Mouse (Mus musculus) urinary bladder, postnatal 10 days (tissue): ENCODE data around the gene Dpysl4.

Source experiments
- DNase-seq: peaks from one replicate; pipeline ENCODE4 v3.0.0; 2022; ENCODE audit warnings: low spot score

Gene Dpysl4

GRCm38 (mm10) chr7:139100531-139101095 lies 14.8 kb downstream of the Dpysl4 start:
- no peak for DNase-seq

GRCm38 (mm10) chr7:139101286-139101804 lies 15.5 kb downstream of the Dpysl4 start:
- no peak for DNase-seq

- no peak for DNase-seq
These were observed 16.0 kb downstream of the Dpysl4 start for GRCm38 (mm10) chr7:139101826-139102225.

DNA sequence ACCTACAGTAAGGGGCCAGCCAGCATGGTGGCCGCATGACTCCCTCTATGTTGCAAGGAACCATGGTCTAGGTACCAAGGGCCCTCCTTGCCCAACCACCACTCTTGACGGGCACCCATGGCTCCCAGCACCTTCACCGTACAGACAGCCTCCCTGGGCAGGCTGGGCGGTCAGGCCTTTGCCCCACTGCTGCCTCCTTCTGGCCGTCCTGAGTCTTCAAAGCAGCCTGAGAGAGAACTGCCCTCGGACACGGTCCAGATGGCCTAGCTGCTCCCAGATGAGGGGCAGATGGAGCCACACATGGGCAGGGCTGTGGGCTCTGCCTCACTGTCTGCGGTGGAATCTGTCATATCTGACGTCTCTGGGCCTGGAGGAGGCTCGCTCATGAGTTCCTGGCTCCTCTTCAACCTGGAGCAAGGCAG lies 18.2 kb downstream of the Dpysl4 start:
- no peak for DNase-seq

GRCm38 (mm10) chr7:139105076-139105475 lies 19.3 kb downstream of the Dpysl4 start:
- no peak for DNase-seq

DNA sequence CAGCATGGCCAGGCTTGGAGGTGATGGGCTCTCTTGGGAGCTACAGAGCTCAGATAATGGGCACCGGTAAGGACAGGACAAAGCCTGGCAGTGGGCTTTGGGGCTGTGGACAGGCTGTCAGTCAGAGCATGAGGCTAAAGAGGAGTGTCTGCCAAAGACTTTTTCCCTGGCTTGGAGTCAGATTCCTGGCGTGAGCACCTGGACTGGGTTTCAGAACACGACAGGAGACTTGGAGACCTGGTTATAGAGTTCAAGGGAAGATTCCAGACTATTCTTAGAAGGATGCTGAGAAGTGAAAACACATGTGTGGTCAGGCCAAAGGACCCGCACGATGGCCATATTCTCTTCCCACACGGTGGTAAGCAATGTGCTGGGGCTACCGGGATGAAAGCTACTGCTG lies 19.9 kb downstream of the Dpysl4 start:
- DNase-seq, result no peak

DNA sequence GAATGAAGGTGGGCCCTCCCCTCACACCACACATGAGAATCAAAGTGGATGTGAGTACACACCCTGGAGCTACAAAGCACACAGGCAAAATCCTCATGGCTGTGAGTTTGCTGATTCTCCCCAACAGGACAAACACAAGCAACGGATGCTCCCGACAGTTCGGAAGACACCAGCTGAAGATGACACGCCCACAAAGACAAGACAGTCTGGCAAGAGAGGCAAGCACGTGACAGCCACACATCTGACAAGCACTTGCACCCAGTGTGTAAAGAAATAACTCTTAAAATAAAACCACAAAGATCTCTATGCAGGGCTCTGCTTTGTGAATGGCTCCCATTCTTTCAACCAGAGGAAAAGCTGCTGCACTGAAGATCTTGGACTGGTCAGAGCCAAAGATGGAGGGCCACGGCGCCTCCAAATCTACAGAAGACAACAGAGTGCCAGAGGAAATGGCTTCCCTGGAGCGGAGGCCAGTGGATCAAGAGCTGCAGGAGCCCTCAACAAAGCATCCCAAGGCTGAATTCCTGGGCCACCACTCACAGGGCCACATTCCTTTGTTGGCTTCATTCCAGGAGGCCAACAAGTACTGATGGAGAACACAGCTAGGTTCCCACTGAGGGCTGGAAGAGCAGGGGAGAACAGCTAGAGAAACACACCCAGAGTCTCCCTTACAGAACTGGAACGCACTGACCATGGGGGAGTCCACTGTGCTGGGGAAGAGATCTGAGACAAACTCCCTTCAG lies 22.3 kb downstream of the Dpysl4 start:
- DNase-seq, result no peak

GRCm38 (mm10) chr7:139119152-139119774 lies 33.5 kb downstream of the Dpysl4 start:
- peak; percentile 54 for DNase-seq

DNA sequence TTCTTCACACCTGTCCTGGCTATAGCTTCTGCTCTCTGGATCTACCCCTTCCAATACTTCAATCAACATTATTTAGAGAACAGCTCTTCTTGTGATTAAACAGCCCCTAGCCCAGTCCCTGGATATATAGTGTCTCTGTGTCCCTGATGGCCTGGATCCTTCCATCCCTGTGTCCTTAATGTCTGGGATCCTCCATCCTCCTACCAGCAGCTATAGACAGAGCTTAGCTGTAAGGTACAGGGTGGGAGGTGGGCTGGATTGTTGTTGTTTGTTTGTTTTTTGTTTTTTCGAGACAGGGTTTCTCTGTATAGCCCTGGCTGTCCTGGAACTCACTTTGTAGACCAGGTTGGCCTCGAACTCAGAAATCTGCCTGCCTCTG lies 34.0 kb downstream of the Dpysl4 start:
- DNase-seq, result no peak

GRCm38 (mm10) chr7:139125881-139126280 lies 40.1 kb downstream of the Dpysl4 start:
- no peak for DNase-seq

- DNase-seq, result no peak
These were observed 40.7 kb downstream of the Dpysl4 start for GRCm38 (mm10) chr7:139126549-139126948.

- no peak for DNase-seq
These were observed 43.2 kb downstream of the Dpysl4 start for GRCm38 (mm10) chr7:139128994-139129393.

DNA sequence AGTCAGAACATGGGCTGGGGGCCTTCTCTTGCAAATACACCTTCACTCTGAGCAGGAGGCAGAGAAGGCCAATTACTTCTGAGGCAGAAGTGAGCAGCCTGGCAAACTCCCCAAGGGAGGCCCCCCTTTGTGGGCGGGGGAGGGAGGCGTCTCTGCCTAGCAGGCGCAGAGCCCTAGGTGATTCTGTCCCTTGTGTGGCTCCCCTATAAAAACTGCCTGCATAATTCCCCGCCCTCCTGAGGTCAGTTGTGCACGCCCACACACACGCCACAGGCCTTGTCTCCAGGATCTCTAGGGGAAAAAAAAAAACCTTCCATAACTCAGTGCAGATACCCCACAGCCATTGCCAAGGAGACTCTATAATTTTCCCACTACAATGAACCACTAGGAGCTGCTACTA lies 44.6 kb downstream of the Dpysl4 start:
- DNase-seq, result no peak

- DNase-seq, result no peak
These were observed 45.7 kb downstream of the Dpysl4 start for GRCm38 (mm10) chr7:139131538-139131937.

GRCm38 (mm10) chr7:139133446-139133845 lies 47.6 kb downstream of the Dpysl4 start:
- no peak for DNase-seq

DNA sequence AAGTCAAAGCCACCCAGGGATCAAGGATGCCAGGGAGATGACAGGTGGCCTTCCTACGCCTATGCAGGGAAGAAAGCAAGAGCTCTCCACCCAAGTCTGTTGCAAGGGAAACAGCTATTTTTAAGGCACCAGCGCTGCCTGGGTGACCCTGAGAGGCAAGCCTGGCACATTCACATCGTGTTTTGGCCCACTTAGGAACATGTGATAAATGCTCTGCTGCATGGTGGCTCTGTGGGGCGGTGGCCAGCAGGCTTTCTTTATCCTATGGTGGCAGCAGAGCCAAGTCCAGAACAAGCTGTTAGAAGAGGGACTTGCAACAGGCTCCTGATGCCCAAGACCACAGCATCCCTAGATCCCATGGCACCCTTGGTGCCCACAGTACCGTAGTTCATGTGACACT lies 49.4 kb downstream of the Dpysl4 start:
- no peak for DNase-seq

DNA sequence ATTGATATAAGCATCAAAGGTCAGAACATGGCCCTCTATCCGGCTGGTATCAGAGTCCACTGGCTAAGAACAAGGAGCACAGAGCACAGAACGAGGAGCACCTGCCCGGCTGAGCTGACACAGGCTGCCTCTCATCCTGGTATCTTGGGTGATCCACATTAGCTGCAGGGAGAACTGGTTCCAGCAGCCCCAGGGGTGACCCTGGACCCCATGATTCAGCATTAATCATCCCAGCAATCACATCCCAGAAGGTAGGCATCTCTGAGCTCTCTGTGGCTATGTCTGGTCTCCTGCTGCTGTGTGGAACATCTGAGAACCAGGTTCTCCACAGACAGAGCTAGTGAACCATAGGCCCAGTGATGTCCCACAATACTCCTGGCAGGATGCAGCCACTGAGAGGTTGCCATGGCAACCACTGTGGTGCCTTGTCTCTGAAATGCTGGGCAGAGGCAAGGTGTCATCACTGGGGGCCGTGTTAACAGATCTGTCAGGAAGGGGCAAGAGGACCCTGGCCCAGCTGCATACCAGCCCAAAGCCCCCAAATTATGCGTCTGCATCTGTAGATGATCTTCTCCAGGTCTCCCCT lies 51.2 kb downstream of the Dpysl4 start:
- DNase-seq, result no peak

DNA sequence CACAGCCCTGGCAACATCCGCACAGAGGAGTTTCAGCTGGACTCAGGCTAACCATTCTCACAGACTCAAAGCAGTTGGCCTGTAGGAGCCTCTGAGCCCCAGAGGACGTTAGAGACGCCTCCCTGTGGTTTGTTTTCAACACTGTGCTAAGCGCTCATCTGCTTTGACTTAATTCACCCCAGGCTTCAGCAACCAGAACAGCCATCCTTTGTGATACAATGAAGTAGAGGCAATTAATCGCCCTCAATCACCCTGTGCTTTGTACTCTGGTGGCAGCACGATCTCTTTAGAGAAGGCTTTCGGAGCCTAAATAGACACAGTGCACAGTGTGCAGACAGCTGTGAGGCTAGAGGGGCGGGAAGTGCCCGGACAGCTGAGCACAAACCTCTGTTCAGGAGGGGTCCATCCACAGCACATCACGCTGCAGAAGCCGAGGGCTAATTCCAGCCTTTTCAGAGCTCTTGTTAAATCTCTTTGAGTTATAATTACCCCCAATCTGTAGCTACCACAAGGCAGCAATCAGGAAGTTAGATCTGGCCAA lies 54.2 kb downstream of the Dpysl4 start:
- DNase-seq, result no peak

DNA sequence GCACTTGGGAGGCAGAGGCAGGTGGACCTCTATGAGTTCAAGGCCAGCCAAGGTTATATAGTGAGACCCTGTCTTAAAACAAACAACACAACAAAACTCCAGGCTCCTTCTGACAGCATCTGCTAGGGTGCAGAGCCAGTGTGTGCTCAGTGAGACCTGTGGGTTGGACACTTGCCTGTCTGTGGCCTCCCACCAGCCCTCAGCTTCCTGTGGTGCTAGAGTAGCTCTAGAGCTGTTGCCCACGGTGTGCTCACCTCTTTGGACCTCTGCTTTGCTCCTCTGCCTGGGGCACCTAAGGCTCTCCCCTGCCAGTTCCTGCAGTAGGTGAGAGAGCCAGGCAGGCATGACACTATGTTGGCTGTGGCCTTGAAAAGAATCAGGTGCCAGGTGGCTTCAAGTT lies 58.0 kb downstream of the Dpysl4 start:
- DNase-seq, result no peak

DNA sequence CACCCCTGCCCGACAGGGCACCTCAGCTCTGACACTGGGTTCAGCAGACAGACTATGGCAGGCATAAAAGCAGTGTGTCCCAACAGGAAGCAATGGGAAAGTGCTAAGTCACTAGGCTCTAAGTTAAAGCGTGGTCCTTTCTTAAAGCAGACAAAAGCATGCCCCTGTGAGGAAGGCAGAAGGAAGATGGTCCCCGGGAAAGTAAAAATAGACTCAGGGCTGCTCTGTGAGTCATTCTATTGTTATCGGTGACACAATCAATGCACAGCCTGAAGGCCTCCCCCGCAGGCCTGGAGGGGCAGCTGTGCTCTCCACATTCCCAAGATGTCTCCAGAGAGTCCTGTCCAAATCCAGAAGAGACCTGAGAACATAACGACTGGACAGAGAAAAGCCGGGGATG lies 60.1 kb downstream of the Dpysl4 start:
- DNase-seq, result no peak

DNA sequence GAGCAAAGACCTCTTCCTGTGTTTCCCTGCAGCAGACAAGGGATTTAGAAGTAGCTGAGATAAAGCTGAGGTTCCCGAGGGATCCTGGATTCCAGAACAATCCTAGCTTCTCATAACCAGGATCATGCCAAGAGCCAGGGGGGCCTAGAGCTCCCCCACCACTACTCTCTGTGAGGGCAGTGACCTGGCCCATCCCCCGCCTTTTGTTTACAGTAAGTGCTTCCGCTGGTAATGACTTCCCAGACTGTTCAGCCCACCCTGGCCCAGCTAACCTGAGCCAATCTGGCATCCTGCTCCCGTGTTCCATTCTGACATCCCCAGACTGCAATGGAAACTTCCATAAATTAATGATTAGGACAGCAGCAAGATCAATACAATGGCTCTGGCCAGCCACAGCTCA lies 61.6 kb downstream of the Dpysl4 start:
- DNase-seq, result no peak

GRCm38 (mm10) chr7:139149373-139149772 lies 63.6 kb downstream of the Dpysl4 start:
- DNase-seq, result no peak

DNA sequence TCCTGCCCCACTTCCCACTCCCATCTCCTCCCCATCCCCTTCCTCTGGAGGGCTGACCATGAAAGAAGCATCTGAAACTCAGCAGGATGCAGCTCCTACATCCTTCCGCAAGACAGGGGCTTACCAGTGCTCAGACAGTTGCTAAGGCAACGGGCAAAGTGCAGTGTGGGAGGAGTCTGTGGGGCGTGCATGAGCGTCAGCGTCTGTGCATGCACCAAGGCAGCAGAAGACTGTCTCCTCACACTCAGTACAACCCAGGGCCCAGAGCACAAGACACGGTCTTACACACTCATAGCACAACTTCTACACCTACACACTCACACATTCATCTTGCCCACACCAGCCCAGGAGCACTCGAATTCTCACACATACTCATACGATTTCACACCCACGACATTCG lies 65.3 kb downstream of the Dpysl4 start:
- no peak for DNase-seq
